Mouse (Mus musculus) MEL (cell line): ENCODE data around the gene Ecm1.

Experiments used
- CTCF ChIP-seq, 3 experiments: IDR thresholded peaks in 2 of 3; conservative IDR thresholded peaks in 1 of 3; 2 replicates each; pipeline ENCODE4 v1.5.1; 2011 to 2012; ENCODE audit warnings: low read length in 3 of 3, low read depth in 2 of 3, mild to moderate bottlenecking in 2 of 3, improper control_type of control experiment in 1 of 3, inconsistent platforms in 1 of 3, mixed read lengths in 1 of 3, moderate library complexity in 1 of 3; ENCODE audit not compliant: control insufficient read depth in 1 of 3, insufficient read depth in 1 of 3, poor library complexity in 1 of 3, severe bottlenecking in 1 of 3
- ELF1 ChIP-seq: IDR thresholded peaks from 2 replicates; pipeline ENCODE4 v1.6.1; 2014; ENCODE audit warnings: low read depth, mild to moderate bottlenecking, inconsistent platforms, low read length, improper control_type of control experiment, moderate library complexity
- EP300 ChIP-seq, 2 experiments: IDR thresholded peaks; 2 replicates each; pipeline ENCODE4 v1.6.1; 2011; ENCODE audit warnings: improper control_type of control experiment in 2 of 2, low read length in 2 of 2, low read depth in 1 of 2, mild to moderate bottlenecking in 1 of 2
- HCFC1 ChIP-seq: IDR thresholded peaks from 2 replicates; pipeline ENCODE4 v1.6.1; 2012; ENCODE audit warnings: low read depth, mild to moderate bottlenecking, inconsistent platforms, low read length, improper control_type of control experiment, moderate library complexity
- MXI1 ChIP-seq: IDR thresholded peaks from 2 replicates; pipeline ENCODE4 v1.6.1; 2011; ENCODE audit warnings: mild to moderate bottlenecking, low read depth, low read length, improper control_type of control experiment
- POLR2A ChIP-seq, 2 experiments: IDR thresholded peaks; 2 replicates each; pipeline ENCODE4 v1.6.1; 2011 to 2012; ENCODE audit warnings: low read length in 2 of 2, mild to moderate bottlenecking in 2 of 2, control low read depth in 1 of 2, improper control_type of control experiment in 1 of 2, low read depth in 1 of 2, moderate library complexity in 1 of 2; ENCODE audit not compliant: control insufficient read depth in 1 of 2, insufficient read depth in 1 of 2, poor library complexity in 1 of 2
- RAD21 ChIP-seq: IDR thresholded peaks from 2 replicates; pipeline ENCODE4 v1.6.1; 2011; ENCODE audit warnings: mild to moderate bottlenecking, low read depth, low read length, improper control_type of control experiment
- RCOR1 ChIP-seq: IDR thresholded peaks from 2 replicates; pipeline ENCODE4 v1.6.1; 2012; ENCODE audit warnings: low read depth, mild to moderate bottlenecking, inconsistent platforms, low read length, improper control_type of control experiment
- TCF12 ChIP-seq: IDR thresholded peaks from 2 replicates; pipeline ENCODE4 v1.6.1; 2014; ENCODE audit warnings: low read depth, mild to moderate bottlenecking, inconsistent platforms, low read length, improper control_type of control experiment, moderate library complexity
- ZNF384 ChIP-seq: IDR thresholded peaks from 2 replicates; pipeline ENCODE4 v1.6.1; 2012; ENCODE audit warnings: low read depth, mild to moderate bottlenecking, inconsistent platforms, low read length, improper control_type of control experiment

DNA sequence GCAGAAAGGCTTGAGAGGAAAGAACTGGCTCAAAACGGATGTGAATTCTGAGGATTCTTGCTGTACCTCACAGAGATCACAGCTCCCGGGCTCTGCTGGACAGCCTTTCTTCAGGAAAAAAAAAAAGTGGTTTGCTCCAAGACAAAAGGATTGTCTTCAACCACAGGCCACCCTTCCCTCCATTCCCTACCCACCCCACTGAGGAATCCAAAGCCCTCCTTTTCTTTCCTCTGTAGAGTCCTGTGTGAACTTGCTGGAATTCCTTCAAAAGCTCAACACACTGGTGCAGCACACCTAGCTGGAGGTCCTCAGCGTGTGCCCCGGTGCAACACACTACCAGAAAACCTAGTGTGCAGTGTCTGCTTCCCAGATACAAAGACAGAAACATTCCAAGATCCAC is 22.4 kb upstream of the Ecm1 start:
- TF ChIP-seq TCF12 (no peak), ZNF384 (no peak), CTCF (IDR thresholded peaks at IDR 0.05 in 2 of 3, conservative IDR thresholded peaks at IDR 0.05 in 1 of 3; ENCODE audit: control insufficient read depth in 1 of 3, insufficient read depth in 1 of 3, low read depth in 2 of 3, low read length in 3 of 3, poor library complexity in 1 of 3, severe bottlenecking in 1 of 3) (no peak), POLR2A (IDR thresholded peaks at IDR 0.05; ENCODE audit: control insufficient read depth in 1 of 2, insufficient read depth in 1 of 2, low read depth in 1 of 2, low read length in 2 of 2, poor library complexity in 1 of 2) (no peak), RCOR1 (no peak), MXI1 (no peak), ELF1 (no peak), RAD21 (no peak), EP300 (IDR thresholded peaks at IDR 0.05; ENCODE audit: low read depth in 1 of 2, low read length in 2 of 2) (no peak), HCFC1 (no peak)
